Comparison of ENCODE assay signal across 32 mouse cellular contexts in genomic region chr2:152517981-152518380, GRCm38 (mm10). TPM values are rescaled to one million over a fixed set of nuclear protein-coding genes. Genes with fewer than 3 reads are reported as not detected.
DNase-seq lines count a peak whose midpoint lies in the region; ATAC-seq and TF ChIP-seq lines count a peak whose summit lies in the region.
"Had no signal": no experiment of that assay in that cellular context is flagged by ENCODE, and none has a peak within 500 bp of the region (broad histone marks: within the 10 kb centered on the region; RNA-seq: fewer than 3 reads in every experiment).

Gene Defb28, plus strand, starts transcription at chr2:152518255.

- DNase-seq in kidney, adult 2 months = peak; percentile 38
- DNase-seq in kidney, postnatal 10 days = no peak
- no peak for DNase-seq in testis, postnatal 14 days (ENCODE audit: low spot score)
- DNase-seq in adrenal gland, postnatal 14 days = peak; percentile 59
- DNase-seq in stomach, postnatal 0 days (ENCODE audit: low spot score) = no peak
- DNase-seq: cerebellum, adult 9-11 months; gastrocnemius, postnatal 36 days; liver; right cerebral cortex, postnatal 4 days had no signal

- no peak; the same call in 1 of the 2 replicates for TF ChIP-seq CTCF in kidney, adult 2 months (conservative IDR thresholded peaks at IDR 0.05; ENCODE audit: insufficient read depth, insufficient read length, low read depth, low read length)
- peak; percentile 4; the same call in 1 of the 2 replicates for TF ChIP-seq CTCF in testis, adult 2 months (IDR thresholded peaks at IDR 0.05; ENCODE audit: control insufficient read depth, insufficient read depth, insufficient replicate concordance, low read depth, low read length)
- TF ChIP-seq CTCF in stomach, postnatal 0 days (IDR thresholded peaks at IDR 0.05; ENCODE audit: low read depth) = peak; percentile 15; the same call in 1 of the 2 replicates

- H3K4me3 ChIP-seq in kidney, adult 2 months (ENCODE audit: insufficient read depth, low read depth, low read length) = no peak within 1 kb of the TSS
- no peak within 1 kb of the TSS for H3K4me3 ChIP-seq in testis, adult 2 months (ENCODE audit: control insufficient read depth, low read depth, low read length)
- no peak within 1 kb of the TSS for H3K4me3 ChIP-seq in stomach, postnatal 0 days (ENCODE audit: low read depth, low read length)
- H3K4me3 ChIP-seq in hindbrain, embryonic 16.5 days (ENCODE audit: low read length) = no peak within 1 kb of the TSS
- H3K4me3 ChIP-seq: embryonic facial prominence, embryonic 12.5 days; erythroblast, embryonic 14.5 days; forebrain, embryonic 12.5 days; hindbrain, embryonic 15.5 days; intestine, embryonic 15.5 days; layer of hippocampus, adult 2 months; limb, embryonic 10.5 days; liver, embryonic 15.5 days; myocyte; neural tube, embryonic 13.5 days; stomach, embryonic 15.5 days had no signal

- 50% methylated on average over 4 of the region's 4 CpGs for WGBS in kidney, adult 2 months
- 74% methylated on average over 4 of the region's 4 CpGs for WGBS in stomach, postnatal 0 days
- WGBS in hindbrain, embryonic 16.5 days = 80% methylated on average over 4 of the region's 4 CpGs

- no peak within 1 kb of the TSS for H3K27ac ChIP-seq in kidney, adult 2 months (ENCODE audit: insufficient read depth, low read depth, low read length)
- H3K27ac ChIP-seq in testis, adult 2 months (ENCODE audit: control insufficient read depth, insufficient read depth, low read depth, low read length) = no peak within 1 kb of the TSS
- H3K27ac ChIP-seq in stomach, postnatal 0 days (replicated peaks) = no peak within 1 kb of the TSS
- H3K27ac ChIP-seq in hindbrain, embryonic 16.5 days (ENCODE audit: low read depth, low read length) = no peak within 1 kb of the TSS
- H3K27ac ChIP-seq: embryonic facial prominence, embryonic 12.5 days; forebrain, embryonic 12.5 days; hindbrain, embryonic 15.5 days; intestine, embryonic 15.5 days; layer of hippocampus, adult 2 months; limb, embryonic 10.5 days; liver, embryonic 15.5 days; macrophage; neural tube, embryonic 13.5 days; stomach, embryonic 15.5 days had no signal

- no peaks in the 10 kb centered on the region for H3K27me3 ChIP-seq in kidney, adult 2 months (replicated peaks; ENCODE audit: control insufficient read depth, insufficient read depth, low read length)
- H3K27me3 ChIP-seq in testis, adult 2 months (ENCODE audit: control insufficient read depth, insufficient read depth, low read length) = no peaks in the 10 kb centered on the region
- H3K27me3 ChIP-seq in stomach, postnatal 0 days (ENCODE audit: control insufficient read depth, insufficient read depth, low read length) = no peaks in the 10 kb centered on the region
- H3K27me3 ChIP-seq in hindbrain, embryonic 16.5 days (replicated peaks; ENCODE audit: control insufficient read depth, insufficient read depth, low read length) = no peaks in the 10 kb centered on the region
- H3K27me3 ChIP-seq: embryonic facial prominence, embryonic 12.5 days; forebrain, embryonic 12.5 days; hindbrain, embryonic 15.5 days; intestine, embryonic 15.5 days; liver, embryonic 15.5 days; neural tube, embryonic 13.5 days; stomach, embryonic 15.5 days had no signal

- TF ChIP-seq POLR2A in kidney, adult 2 months (IDR thresholded peaks at IDR 0.05; ENCODE audit: low read depth, low read length) = no peak
- no peak for TF ChIP-seq POLR2A in testis, adult 2 months (IDR thresholded peaks at IDR 0.05; ENCODE audit: control insufficient read depth, low read depth, low read length)

- no peaks in the 10 kb centered on the region for H3K9me3 ChIP-seq in stomach, postnatal 0 days (ENCODE audit: control insufficient read depth, low read length)
- H3K9me3 ChIP-seq in hindbrain, embryonic 16.5 days (ENCODE audit: control insufficient read depth, low read length) = no peaks in the 10 kb centered on the region
- H3K9me3 ChIP-seq: embryonic facial prominence, embryonic 12.5 days; forebrain, embryonic 12.5 days; hindbrain, embryonic 15.5 days; intestine, embryonic 15.5 days; limb, embryonic 10.5 days; liver, embryonic 15.5 days; neural tube, embryonic 13.5 days; stomach, embryonic 15.5 days had no signal

- TF ChIP-seq EP300 in stomach, postnatal 0 days (optimal IDR thresholded peaks at IDR 0.05) = no peak

- H3K4me1 ChIP-seq in kidney, adult 2 months (ENCODE audit: control insufficient read depth, insufficient read depth, low read length) = 0 out of 2 replicates have a peak, but pooled peaks cover 3% of the 10 kb centered on the region
- no peaks in the 10 kb centered on the region for H3K4me1 ChIP-seq in testis, adult 2 months (ENCODE audit: control insufficient read depth, insufficient read depth, low read length)
- H3K4me1 ChIP-seq in stomach, postnatal 0 days (replicated peaks; ENCODE audit: control insufficient read depth, insufficient read depth) = no peaks in the 10 kb centered on the region
- H3K4me1 ChIP-seq in hindbrain, embryonic 16.5 days (ENCODE audit: control insufficient read depth, insufficient read depth, low read depth, low read length) = no peaks in the 10 kb centered on the region
- H3K4me1 ChIP-seq: embryonic facial prominence, embryonic 12.5 days; forebrain, embryonic 12.5 days; hindbrain, embryonic 15.5 days; intestine, embryonic 15.5 days; limb, embryonic 10.5 days; liver, embryonic 15.5 days; neural tube, embryonic 13.5 days; stomach, embryonic 15.5 days had no signal

- H3K36me3 ChIP-seq in kidney, adult 2 months (ENCODE audit: control insufficient read depth, insufficient read depth, low read length) = no peaks in the 10 kb centered on the region
- no peaks in the 10 kb centered on the region for H3K36me3 ChIP-seq in testis, adult 2 months (ENCODE audit: control insufficient read depth, insufficient read depth, low read length)
- no peaks in the 10 kb centered on the region for H3K36me3 ChIP-seq in stomach, postnatal 0 days (ENCODE audit: control insufficient read depth, insufficient read depth, low read length)
- H3K36me3 ChIP-seq in hindbrain, embryonic 16.5 days (ENCODE audit: control insufficient read depth, insufficient read depth, low read length) = no peaks in the 10 kb centered on the region
- H3K36me3 ChIP-seq: embryonic facial prominence, embryonic 12.5 days; forebrain, embryonic 12.5 days; hindbrain, embryonic 15.5 days; intestine, embryonic 15.5 days; limb, embryonic 10.5 days; liver, embryonic 15.5 days; neural tube, embryonic 13.5 days; stomach, embryonic 15.5 days had no signal

- H3K9ac ChIP-seq in stomach, postnatal 0 days (ENCODE audit: low read length) = no peak within 1 kb of the TSS
- no peak within 1 kb of the TSS for H3K9ac ChIP-seq in hindbrain, embryonic 16.5 days (ENCODE audit: low read depth, low read length)
- H3K9ac ChIP-seq: embryonic facial prominence, embryonic 12.5 days; forebrain, embryonic 12.5 days; hindbrain, embryonic 15.5 days; intestine, embryonic 15.5 days; liver, embryonic 15.5 days; neural tube, embryonic 13.5 days; stomach, embryonic 15.5 days had no signal

- no peak for ATAC-seq in stomach, postnatal 0 days (ENCODE audit: low FRiP score, low TSS enrichment)
- no peak for ATAC-seq in hindbrain, embryonic 16.5 days
- no peak for ATAC-seq in erythroblast, adult 5-6 weeks (replicated peaks; ENCODE audit: low FRiP score, poor library complexity, severe bottlenecking)
- ATAC-seq: intestine, embryonic 15.5 days; midbrain, embryonic 16.5 days had no signal

- H3K4me2 ChIP-seq in stomach, postnatal 0 days (replicated peaks; ENCODE audit: low read depth) = no peak within 1 kb of the TSS
- no peak within 1 kb of the TSS for H3K4me2 ChIP-seq in hindbrain, embryonic 16.5 days (ENCODE audit: low read length)
- H3K4me2 ChIP-seq: embryonic facial prominence, embryonic 12.5 days; forebrain, embryonic 12.5 days; hindbrain, embryonic 15.5 days; intestine, embryonic 15.5 days; liver, embryonic 15.5 days; neural tube, embryonic 13.5 days; stomach, embryonic 15.5 days had no signal

RNA-seq across cellular contexts. Expression of gene Defb28, which starts in this region (rescaled TPM):
- 0.30 TPM in 1 of 2 replicates, not detected in the other for polyA plus RNA-seq in kidney, adult 2 months (2012; rRNA removed)
- 108 TPM in 1 of 2 replicates, not detected in the other for polyA plus RNA-seq in testis, adult 2 months (2012; rRNA removed)
- total RNA-seq in adrenal gland, postnatal 14 days (2021) = not detected in 2 replicates
- polyA plus RNA-seq in stomach, postnatal 0 days (2015; fragmentation: Nextera tagmentation; extraction: Ambion mirVana) = not detected in 2 replicates
- polyA plus RNA-seq in hindbrain, embryonic 16.5 days (2015; fragmentation: Nextera tagmentation; extraction: Ambion mirVana) = not detected in 2 replicates
- total RNA-seq in erythroblast, adult 5-6 weeks (2015; ENCODE audit: low replicate concordance) = not detected in 2 replicates
- not detected in 2 replicates for total RNA-seq in erythroblast, adult 5-6 weeks (2017; ENCODE audit: low replicate concordance)
- total RNA-seq: gastrocnemius, postnatal 36 days; heart, adult 8-10 months; heart, postnatal 25 days; layer of hippocampus, adult 2 months; layer of hippocampus, postnatal 25 days had no signal
- polyA plus RNA-seq: cortical plate, adult 2 months; embryonic facial prominence, embryonic 12.5 days; erythroblast, embryonic 14.5 days; forebrain, embryonic 12.5 days; heart, embryonic 14.5 days; hindbrain, embryonic 15.5 days; intestine, embryonic 15.5 days; limb, embryonic 10.5 days; liver, embryonic 15.5 days; lung, embryonic 16.5 days; macrophage; midbrain, embryonic 16.5 days; myocyte; neural tube, embryonic 13.5 days; stomach, embryonic 15.5 days; thymus, postnatal 0 days had no signal

Comparison
In these comparisons a context has a peak if more than half of its experiments do, and no peak if none do; other contexts are left out.
1. Peak in DNase-seq in kidney, adult 2 months; RNA of the gene not detected or under 1 TPM.
2. Peak in DNase-seq in adrenal gland, postnatal 14 days; RNA of the gene not detected or under 1 TPM.